Mouse (Mus musculus) thymus, adult 2 months (tissue): ENCODE results near the gene Ip6k3. TPM values are rescaled to one million over a fixed set of nuclear protein-coding genes. Genes with fewer than 3 reads are reported as not detected.

Experiments used
- DNase-seq: peaks from one replicate; pipeline ENCODE4 v3.0.0; 2021
- H3K27ac ChIP-seq: fragments of 200-500 bp; 2 replicates; pipeline ENCODE4 v1.5.1; 2012; ENCODE audit warnings: low read length, control low read depth; ENCODE audit not compliant: control insufficient read depth, insufficient read depth
- H3K27me3 ChIP-seq: fragments of 200-500 bp; 2 replicates; pipeline ENCODE4 v1.6.1; 2012; ENCODE audit warnings: mild to moderate bottlenecking, low read length, moderate library complexity, mixed read lengths; ENCODE audit not compliant: control insufficient read depth, insufficient read depth
- H3K36me3 ChIP-seq: fragments of 200-500 bp; 2 replicates; pipeline ENCODE4 v1.6.1; 2012; ENCODE audit warnings: mild to moderate bottlenecking, low read length, moderate library complexity; ENCODE audit not compliant: control insufficient read depth, insufficient read depth
- H3K4me1 ChIP-seq: fragments of 200-500 bp; replicated peaks from 2 replicates; pipeline ENCODE4 v1.6.1; 2012; ENCODE audit warnings: low read length; ENCODE audit not compliant: control insufficient read depth, insufficient read depth
- H3K4me3 ChIP-seq: fragments of 200-500 bp; 2 replicates; pipeline ENCODE4 v1.5.1; 2012; ENCODE audit warnings: mild to moderate bottlenecking, low read length, control low read depth, moderate library complexity; ENCODE audit not compliant: control insufficient read depth, insufficient read depth
- CTCF ChIP-seq: fragments of 200-500 bp; IDR thresholded peaks from 2 replicates; pipeline ENCODE4 v1.5.1; 2012; ENCODE audit warnings: mild to moderate bottlenecking, control low read depth, low read length, moderate library complexity, borderline replicate concordance; ENCODE audit not compliant: control insufficient read depth, poor library complexity, insufficient read depth; ENCODE audit errors: extremely low read depth
- POLR2A ChIP-seq: fragments of 200-500 bp; IDR thresholded peaks from 2 replicates; pipeline ENCODE4 v1.6.1; 2012; ENCODE audit warnings: mild to moderate bottlenecking, low read length, control low read depth, moderate library complexity; ENCODE audit not compliant: control insufficient read depth, poor library complexity, insufficient read depth; ENCODE audit errors: extremely low read depth
- WGBS: fragments of 180-500 bp; shearing (Covaris S2); methylation state at CpG from one replicate; pipeline ENCODE4 v1.1.7; 2018; 5-methylcytosine and 5-hydroxymethylcytosine counted together
- polyA plus RNA-seq: library from polyadenylated mRNA; depleted of rRNA; stranded (reverse); fragments of >200 nt; gene quantifications from 2 replicates; pipeline ENCODE4 v1.2.3, GENCODE M21; 2012; rRNA removed

Ip6k3 gene
- 0.61 and 1.4 TPM in 2 replicates for polyA plus RNA-seq

DNA sequence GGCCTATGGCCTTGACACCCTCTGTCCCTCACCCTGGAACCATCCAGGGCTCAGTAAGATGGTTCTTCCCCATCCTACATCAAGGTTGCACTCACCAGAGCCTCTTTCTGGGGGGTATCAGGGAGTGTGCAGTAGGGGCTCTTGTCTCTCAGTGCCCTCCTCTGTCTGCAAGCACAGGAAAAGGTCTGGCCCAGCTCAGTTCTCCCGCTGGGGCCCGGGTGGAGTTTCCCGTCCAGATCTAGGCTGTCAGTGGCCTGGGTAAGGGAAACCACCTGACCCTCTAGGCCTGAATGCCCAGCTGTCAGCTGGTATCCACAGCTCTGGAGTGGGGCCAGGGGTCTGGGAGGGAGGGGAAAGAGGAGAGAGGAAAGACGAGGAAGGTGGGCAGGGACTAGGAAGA lies at the start of gene Ip6k3:
Gene Ip6k3 (minus strand): TSS at position 251 of the 400 bp plus-strand sequence.
- 81% methylated on average over 4 of the region's 4 CpGs for WGBS
- Histone ChIP-seq H3K36me3 (no peaks in the 10 kb centered on the region), H3K4me3 (no peak within 1 kb of the TSS), H3K27me3 (no peaks in the 10 kb centered on the region), H3K27ac (no peak within 1 kb of the TSS), H3K4me1 (no peaks in the 10 kb centered on the region)
- no peak for TF ChIP-seq CTCF
- TF ChIP-seq POLR2A: no peak
- DNase-seq: no peak

DNA sequence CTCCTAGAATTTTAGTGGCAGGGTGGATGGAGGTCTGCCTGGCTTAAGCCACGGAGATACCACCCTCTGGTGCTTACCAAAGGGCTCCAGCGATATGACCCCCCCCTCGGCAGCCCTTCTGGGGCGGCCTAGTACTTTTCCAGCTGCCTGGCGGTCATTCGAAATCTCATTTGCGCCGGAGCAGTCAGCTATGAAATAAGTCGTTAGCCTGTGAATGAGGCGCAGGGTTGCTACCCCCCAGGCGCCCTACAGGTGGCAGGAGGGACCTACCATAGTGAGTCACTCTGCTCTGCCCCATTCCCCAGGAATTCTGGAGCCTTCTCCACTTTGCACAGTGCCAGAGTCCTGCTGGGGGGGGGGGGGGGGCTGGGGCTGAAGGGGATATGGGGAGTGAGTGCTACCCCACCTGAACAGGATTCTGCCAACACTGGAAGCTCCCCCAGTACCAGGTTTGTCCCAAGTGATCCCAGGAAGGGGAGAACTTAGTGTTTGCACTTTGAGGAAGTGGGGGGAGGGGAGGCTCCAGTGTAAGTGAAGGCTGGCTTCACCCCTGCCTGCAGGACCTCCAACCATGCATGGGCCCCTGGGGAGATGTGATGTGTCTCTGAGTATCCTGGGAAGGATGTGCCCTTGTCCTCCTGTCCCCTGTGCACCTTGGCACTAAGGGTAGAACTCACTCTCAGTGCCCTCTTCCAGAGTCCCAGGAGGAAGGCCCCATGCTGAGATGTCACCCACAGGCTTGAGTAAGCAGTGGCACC lies 45.4 kb upstream of the Ip6k3 start:
- Histone ChIP-seq H3K4me1 (no peaks in the 10 kb centered on the region), H3K27ac (no peak overlapping the region), H3K27me3 (no peaks in the 10 kb centered on the region), H3K4me3 (no peak overlapping the region), H3K36me3 (no peaks in the 10 kb centered on the region)
- DNase-seq: no peak
- 47% methylated on average over 11 of the region's 11 CpGs for WGBS
- TF ChIP-seq POLR2A: no peak
- no peak for TF ChIP-seq CTCF

DNA sequence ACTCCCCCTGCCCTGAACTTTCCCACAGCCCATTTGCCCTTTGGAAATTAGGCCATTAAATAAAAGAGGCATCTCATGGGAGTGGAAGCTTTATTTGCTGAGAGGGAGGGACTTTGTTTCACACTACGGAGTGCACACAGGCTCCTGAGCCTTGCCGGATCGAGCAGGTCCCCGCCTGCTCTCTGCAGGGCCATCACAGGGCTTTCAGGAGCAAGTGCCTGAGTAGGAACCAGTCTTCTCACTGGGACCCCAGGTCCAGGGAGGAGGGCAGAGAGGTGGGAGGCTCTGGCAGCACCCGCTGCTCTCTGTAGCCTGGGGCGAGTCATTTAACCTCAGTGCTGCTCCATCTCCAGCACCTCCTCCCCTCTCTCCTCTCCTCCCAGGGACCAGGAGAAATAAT lies 44.4 kb upstream of the Ip6k3 start:
- 97% methylated on average over 6 of the region's 6 CpGs for WGBS
- Histone ChIP-seq H3K4me3 (no peak overlapping the region), H3K27me3 (no peaks in the 10 kb centered on the region), H3K36me3 (no peaks in the 10 kb centered on the region), H3K4me1 (no peaks in the 10 kb centered on the region), H3K27ac (no peak overlapping the region)
- TF ChIP-seq CTCF (no peak), POLR2A (no peak)
- DNase-seq: no peak

DNA sequence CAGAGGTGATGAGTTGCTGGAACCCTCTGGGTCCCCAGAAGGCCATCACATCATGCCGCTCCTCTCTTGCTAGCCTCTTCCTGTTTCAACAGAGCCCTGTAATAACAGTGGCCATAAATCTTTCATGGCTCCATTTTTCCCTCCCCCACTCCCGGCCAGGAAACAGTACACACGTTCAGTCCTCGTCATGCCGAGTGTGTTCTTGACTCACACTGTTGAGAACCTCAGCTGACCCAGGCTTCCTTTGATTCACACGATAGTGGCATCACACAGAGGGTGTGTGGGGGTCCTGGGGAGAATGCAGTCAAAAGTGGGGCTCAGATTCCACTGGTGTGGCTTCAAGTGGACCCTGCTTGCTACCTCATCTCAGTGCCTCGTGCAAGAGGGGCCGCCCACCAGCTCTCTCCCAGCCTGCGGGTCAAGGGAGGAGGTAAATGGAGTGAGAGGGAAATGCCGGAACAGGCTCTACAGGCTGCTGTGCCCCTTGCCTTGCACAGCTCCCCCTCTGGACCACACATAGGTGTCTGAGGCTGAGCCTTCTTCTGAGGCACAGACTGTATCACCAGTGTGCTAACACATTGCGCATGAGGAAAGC lies 39.6 kb upstream of the Ip6k3 start:
- Histone ChIP-seq H3K4me1 (peaks cover 11% of the 10 kb centered on the region), H3K36me3 (no peaks in the 10 kb centered on the region), H3K4me3 (no peak overlapping the region), H3K27ac (no peak overlapping the region), H3K27me3 (no peaks in the 10 kb centered on the region)
- TF ChIP-seq CTCF: no peak
- no peak for DNase-seq
- WGBS: 55% methylated on average over 11 of the region's 11 CpGs

DNA sequence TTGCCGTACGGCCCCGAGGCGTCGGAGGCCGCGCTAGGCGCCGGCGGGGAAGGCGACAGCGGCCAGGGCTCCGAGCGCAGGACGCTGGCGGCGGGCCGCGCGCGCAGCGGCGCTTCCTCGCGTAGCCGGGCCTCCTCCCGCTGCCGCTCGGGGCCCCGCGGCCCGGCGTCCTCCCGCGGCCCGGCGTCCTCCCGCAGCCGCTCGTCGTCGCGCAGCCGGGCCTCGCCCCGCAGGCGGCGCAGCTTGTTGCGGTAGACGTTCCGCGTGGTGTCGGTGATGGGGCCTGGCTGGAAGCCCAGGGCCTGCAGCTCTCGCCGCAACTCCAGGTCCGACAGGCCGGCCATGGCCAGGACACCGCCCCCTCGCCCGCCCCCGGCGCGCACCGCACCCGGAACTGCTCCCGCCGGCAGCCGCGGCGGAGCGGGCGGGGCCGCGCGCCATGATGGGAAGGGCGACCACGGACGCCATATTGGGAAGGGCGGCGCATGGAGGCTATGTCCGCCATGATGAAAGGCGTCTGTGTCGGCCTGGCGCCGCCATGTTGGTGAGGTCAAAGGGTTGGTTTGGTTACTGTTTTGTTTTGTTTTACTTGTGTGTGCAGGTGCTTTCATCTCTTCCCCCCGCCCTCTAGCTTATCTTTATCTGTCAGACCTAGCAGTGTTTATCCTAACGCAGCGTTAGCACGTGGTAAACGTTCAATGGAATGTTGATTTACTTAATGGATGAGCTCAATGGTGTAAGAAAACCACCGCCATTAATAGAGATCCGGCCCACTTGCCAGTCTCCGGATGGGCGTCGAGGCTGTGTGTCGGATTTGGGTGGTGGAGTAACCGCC lies 36.7 kb upstream of the Ip6k3 start, which contains the start of gene Lemd2:
Gene Lemd2 (minus strand): TSS at position 395 of the 835 bp plus-strand sequence.
- peak; percentile 79 for TF ChIP-seq POLR2A
- peak; percentile 56; the same call in 1 of the 2 replicates for TF ChIP-seq CTCF
- Histone ChIP-seq H3K36me3 (peaks cover 7% of the 10 kb centered on the region), H3K27me3 (no peaks in the 10 kb centered on the region), H3K27ac (no peak within 1 kb of the TSS), H3K4me1 (peaks cover 11% of the 10 kb centered on the region), H3K4me3 (peak within 1 kb of the TSS; percentile 86)
- DNase-seq: peak; percentile 97
- WGBS: 5% methylated on average over 94 of the region's 97 CpGs

DNA sequence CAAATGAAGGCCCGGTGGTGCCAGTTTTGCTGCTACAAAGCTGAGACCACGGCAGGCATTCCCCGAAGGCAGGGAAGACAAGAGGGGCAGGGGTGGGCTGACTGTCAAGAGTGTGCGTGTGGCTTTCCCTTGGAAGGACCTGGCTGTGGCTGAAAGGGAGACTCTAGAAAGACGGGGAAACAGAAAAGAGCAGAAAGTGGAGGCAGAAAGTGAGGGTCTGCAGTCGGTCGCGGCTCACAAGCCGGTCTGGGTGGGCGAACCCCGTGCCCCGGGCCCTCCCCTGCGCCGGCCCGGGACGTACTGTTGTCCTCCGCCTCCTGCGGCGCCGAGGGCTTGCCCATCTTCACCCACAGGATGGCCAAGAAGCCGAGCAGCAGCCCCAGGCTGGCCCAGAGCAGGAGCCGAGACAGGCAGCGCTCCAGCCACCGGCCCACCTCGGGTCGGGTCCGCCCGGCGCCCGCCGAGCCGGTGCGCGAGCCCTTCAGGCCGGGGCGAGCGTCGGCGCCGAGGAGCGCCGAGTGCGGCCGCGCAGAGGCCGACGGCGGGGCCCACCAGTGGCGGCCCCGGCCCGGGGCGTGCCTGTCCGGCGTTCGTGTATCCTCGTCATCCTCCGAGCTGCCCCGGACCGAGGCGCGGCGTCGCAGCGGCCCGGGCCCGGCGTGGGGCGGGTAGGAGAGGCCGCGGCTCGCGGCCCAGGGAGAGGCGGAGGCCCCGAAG lies 35.9 kb upstream of the Ip6k3 start:
- Histone ChIP-seq H3K4me1 (peaks cover 11% of the 10 kb centered on the region), H3K27me3 (no peaks in the 10 kb centered on the region), H3K27ac (no peak overlapping the region), H3K4me3 (peak overlapping the region; percentile 86), H3K36me3 (peaks cover 8% of the 10 kb centered on the region)
- under 1% methylated on average over 74 of the region's 74 CpGs for WGBS
- DNase-seq: peak; percentile 35
- no peak for TF ChIP-seq CTCF
- TF ChIP-seq POLR2A: no peak
